ENCODE assay signal across 29 mouse cellular contexts in the genomic region with DNA sequence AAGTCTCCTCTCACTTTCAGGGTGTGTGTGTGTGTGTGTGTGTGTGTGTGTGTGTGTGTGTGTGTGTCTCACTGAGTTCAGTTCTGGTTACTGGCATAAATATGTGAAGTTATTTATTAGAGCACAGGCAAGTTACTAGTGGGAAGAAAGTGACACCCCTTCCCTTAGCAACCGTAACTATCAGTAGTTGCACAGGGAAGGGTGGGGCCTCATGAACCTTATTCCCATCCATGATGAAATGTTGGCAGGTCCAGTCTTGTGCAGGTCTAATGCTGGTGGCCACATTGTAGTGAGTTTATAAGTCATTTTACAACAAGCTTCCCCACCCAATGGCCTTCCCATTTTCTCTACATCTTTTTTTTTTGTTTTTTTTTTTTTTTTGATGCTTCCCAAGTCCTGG.
A peak's percentile ranks its signal among the peaks of the same experiment; 100 is the strongest.
DNase-seq lines count a peak whose midpoint lies in the region; ATAC-seq and TF ChIP-seq lines count a peak whose summit lies in the region.
"Had no signal": no experiment of that assay in that cellular context is flagged by ENCODE, and none has a peak within 500 bp of the region (broad histone marks: within the 10 kb centered on the region; RNA-seq: fewer than 3 reads in every experiment).

No protein-coding gene starts in this region.

- no peak overlapping the region for H3K4me2 ChIP-seq in lung, embryonic 14.5 days
- no peak overlapping the region for H3K4me2 ChIP-seq in liver, embryonic 14.5 days (ENCODE audit: low read depth)
- H3K4me2 ChIP-seq: hindbrain, embryonic 13.5 days; lung, embryonic 15.5 days; midbrain, embryonic 12.5 days; neural tube, embryonic 12.5 days had no signal

- TF ChIP-seq CTCF in lung, embryonic 14.5 days (IDR thresholded peaks at IDR 0.05; ENCODE audit: low read depth), result no peak
- no peak for TF ChIP-seq CTCF in liver, embryonic 14.5 days (IDR thresholded peaks at IDR 0.05; ENCODE audit: low read depth)

- H3K27ac ChIP-seq in lung, embryonic 14.5 days (ENCODE audit: low read depth), result no peak overlapping the region
- no peak overlapping the region for H3K27ac ChIP-seq in liver, embryonic 14.5 days
- H3K27ac ChIP-seq: gastrocnemius, adult 2 months; hindbrain, embryonic 13.5 days; kidney, postnatal 0 days; lung, embryonic 15.5 days; midbrain, embryonic 12.5 days; neural tube, embryonic 12.5 days had no signal

- H3K9me3 ChIP-seq in lung, embryonic 14.5 days (ENCODE audit: low read depth, low read length), result no peaks in the 10 kb centered on the region
- H3K9me3 ChIP-seq in liver, embryonic 14.5 days (ENCODE audit: control insufficient read depth, low read length), result no peaks in the 10 kb centered on the region
- H3K9me3 ChIP-seq: hindbrain, embryonic 13.5 days; lung, embryonic 15.5 days; midbrain, embryonic 12.5 days; neural tube, embryonic 12.5 days had no signal

- no peaks in the 10 kb centered on the region for H3K27me3 ChIP-seq in lung, embryonic 14.5 days (ENCODE audit: insufficient read depth, low read length)
- H3K27me3 ChIP-seq in liver, embryonic 14.5 days (ENCODE audit: control insufficient read depth, insufficient read depth, low read length), result no peaks in the 10 kb centered on the region
- H3K27me3 ChIP-seq: CH12.LX; hindbrain, embryonic 13.5 days; lung, embryonic 15.5 days; midbrain, embryonic 12.5 days; neural tube, embryonic 12.5 days; Patski had no signal

- TF ChIP-seq EP300 in liver, embryonic 14.5 days (IDR thresholded peaks at IDR 0.05; ENCODE audit: low read depth), result no peak

- no peaks in the 10 kb centered on the region for H3K36me3 ChIP-seq in lung, embryonic 14.5 days (ENCODE audit: insufficient read depth)
- no peaks in the 10 kb centered on the region for H3K36me3 ChIP-seq in liver, embryonic 14.5 days (replicated peaks; ENCODE audit: control insufficient read depth, insufficient read depth, low read depth)
- H3K36me3 ChIP-seq: hindbrain, embryonic 13.5 days; lung, embryonic 15.5 days; midbrain, embryonic 12.5 days; neural tube, embryonic 12.5 days had no signal

- no peaks in the 10 kb centered on the region for H3K4me1 ChIP-seq in lung, embryonic 14.5 days (ENCODE audit: insufficient read depth)
- H3K4me1 ChIP-seq in liver, embryonic 14.5 days (replicated peaks; ENCODE audit: control insufficient read depth in 2 of 2, insufficient read depth in 2 of 2, low read length in 1 of 2), result peaks cover 13 to 14% of the 10 kb centered on the region in 2 experiments
- H3K4me1 ChIP-seq: lung, embryonic 15.5 days had no signal

- ATAC-seq in lung, embryonic 14.5 days (ENCODE audit: insufficient read depth), result peak; percentile 18; the same call in 1 of the 2 replicates
- peak; percentile 65 for ATAC-seq in erythroblast, adult 5-6 weeks (replicated peaks; ENCODE audit: low FRiP score, poor library complexity, severe bottlenecking)
- ATAC-seq in liver, embryonic 14.5 days (ENCODE audit: insufficient read depth), result peak; percentile 68
- ATAC-seq: forebrain, embryonic 16.5 days; Patski had no signal

- H3K9ac ChIP-seq in lung, embryonic 14.5 days, result no peak overlapping the region
- H3K9ac ChIP-seq in liver, embryonic 14.5 days (replicated peaks), result no peak overlapping the region
- H3K9ac ChIP-seq: hindbrain, embryonic 13.5 days; lung, embryonic 15.5 days; midbrain, embryonic 12.5 days; neural tube, embryonic 12.5 days had no signal

- WGBS in lung, embryonic 14.5 days, result 84% methylated on average over 1 of the region's 1 CpGs
- 29% methylated on average over 1 of the region's 1 CpGs for WGBS in liver, embryonic 14.5 days (ENCODE audit: insufficient replicate concordance)

- no peak for DNase-seq in lung, embryonic 14.5 days
- DNase-seq in lung, postnatal 14 days, result no peak
- DNase-seq in liver, embryonic 14.5 days (ENCODE audit: low read depth in 3 of 3, low spot score in 3 of 3), result peak in 1 of 3 experiments; percentile 22
- DNase-seq in kidney, postnatal 10 days, result no peak
- no peak for DNase-seq in gastrocnemius, postnatal 36 days
- no peak for DNase-seq in heart, postnatal 25 days (ENCODE audit: low spot score)
- DNase-seq: adrenal gland, postnatal 14 days; cerebellum, adult 11 months; cerebellum, adult 9-10 months; cerebellum, postnatal 36 days; gastrocnemius, adult 2 months; heart, postnatal 14 days; kidney, adult 8-10 months; layer of hippocampus, postnatal 36 days; left cerebral cortex, postnatal 4 days; lung, postnatal 36 days; right cerebral cortex, adult 18-20 months; spleen, adult 18-20 months; thymus, postnatal 14 days had no signal

- intact Hi-C loops in gastrocnemius, postnatal 36 days (cut with DNase I), result no loop called here
- intact Hi-C loops in heart, postnatal 25 days (cut with DNase I), result no loop called here

- H3K4me3 ChIP-seq in lung, embryonic 14.5 days (ENCODE audit: low read depth, low read length), result no peak overlapping the region
- H3K4me3 ChIP-seq in liver, embryonic 14.5 days (ENCODE audit: insufficient read depth in 1 of 2, low read depth in 2 of 2, low read length in 2 of 2), result no peak overlapping the region
- H3K4me3 ChIP-seq: gastrocnemius, adult 2 months; hindbrain, embryonic 13.5 days; lung, embryonic 15.5 days; midbrain, embryonic 12.5 days; myocyte; neural tube, embryonic 12.5 days had no signal

Comparison
In these comparisons a context has a peak if more than half of its experiments do, and no peak if none do; other contexts are left out.
1. ATAC-seq: peak in every context shown above with its lines; median percentile 68 in liver, embryonic 14.5 days; 65 in erythroblast, adult 5-6 weeks; 18 in lung, embryonic 14.5 days.